Mouse (Mus musculus) lung, adult 2 months (tissue): Measurements from ENCODE around the gene 1500009C09Rik. TPM values are rescaled to one million over a fixed set of nuclear protein-coding genes. Genes with fewer than 3 reads are reported as not detected.

Experiments
- DNase-seq: peaks from one replicate; pipeline ENCODE4 v3.0.0; 2022
- H3K4me1 ChIP-seq: fragments of 200-500 bp; 2 replicates; pipeline ENCODE4 v1.6.1; 2011; ENCODE audit warnings: low read length; ENCODE audit not compliant: control insufficient read depth, insufficient read depth
- H3K4me3 ChIP-seq: fragments of 200-500 bp; replicated peaks from 2 replicates; pipeline ENCODE3; 2011; ENCODE audit warnings: low read depth, mild to moderate bottlenecking, control low read depth, low read length; ENCODE audit errors: extremely low read depth
- CTCF ChIP-seq: fragments of 200-500 bp; IDR thresholded peaks from 2 replicates; pipeline ENCODE4 v1.5.1; 2011; ENCODE audit warnings: mild to moderate bottlenecking, low read length, control low read depth; ENCODE audit not compliant: insufficient read depth
- POLR2A ChIP-seq: fragments of 200-500 bp; IDR thresholded peaks from 2 replicates; pipeline ENCODE4 v1.6.1; 2011; ENCODE audit warnings: low read depth, mild to moderate bottlenecking, control low read depth, low read length, borderline replicate concordance; ENCODE audit errors: extremely low read depth
- WGBS: fragments of 180-500 bp; shearing (Covaris S2); methylation state at CpG from one replicate; pipeline ENCODE4 v1.1.7; 2018; 5-methylcytosine and 5-hydroxymethylcytosine counted together
- polyA plus RNA-seq: library from polyadenylated mRNA; depleted of rRNA; stranded (reverse); fragments of >200 nt; gene quantifications from 2 replicates; pipeline ENCODE4 v1.2.3, GENCODE M21; 2012

The 1500009C09Rik gene
- polyA plus RNA-seq, 1 experiment = not detected

GRCm38 (mm10) chr15:82247131-82247776 lies 4.9 kb upstream of the 1500009C09Rik start:
- WGBS = 53% methylated on average over 3 of the region's 3 CpGs
- no peak for DNase-seq
- TF ChIP-seq POLR2A (no peak), CTCF (no peak)
- peaks cover 5% of the 10 kb centered on the region for H3K4me1 ChIP-seq
- H3K4me3 ChIP-seq = no peak overlapping the region

- no peaks in the 10 kb centered on the region for H3K4me1 ChIP-seq
- TF ChIP-seq POLR2A = no peak
- TF ChIP-seq CTCF = no peak
- 93% methylated on average over 3 of the region's 3 CpGs for WGBS
- no peak for DNase-seq
- no peak overlapping the region for H3K4me3 ChIP-seq
These were observed 618 bp upstream of the 1500009C09Rik start for GRCm38 (mm10) chr15:82251579-82251978.

GRCm38 (mm10) chr15:82255248-82255647 lies 3.1 kb downstream of the 1500009C09Rik start:
- no peak for DNase-seq
- WGBS = 45% methylated on average over 4 of the region's 4 CpGs
- TF ChIP-seq CTCF (no peak), POLR2A (no peak)
- no peak overlapping the region for H3K4me3 ChIP-seq
- H3K4me1 ChIP-seq = no peaks in the 10 kb centered on the region

- WGBS = 29% methylated on average over 10 of the region's 10 CpGs
- DNase-seq = no peak
- no peak for TF ChIP-seq POLR2A
- TF ChIP-seq CTCF = no peak
- no peaks in the 10 kb centered on the region for H3K4me1 ChIP-seq
- no peak overlapping the region for H3K4me3 ChIP-seq
These were observed 3.8 kb downstream of the 1500009C09Rik start for GRCm38 (mm10) chr15:82255944-82256383.

GRCm38 (mm10) chr15:82259510-82259909 lies 7.3 kb downstream of the 1500009C09Rik start:
- DNase-seq = peak; percentile 45

GRCm38 (mm10) chr15:82266356-82266755 lies 14.2 kb downstream of the 1500009C09Rik start:
- peak; percentile 72 for DNase-seq
- Histone ChIP-seq H3K4me1 (no peaks in the 10 kb centered on the region), H3K4me3 (no peak overlapping the region)
- TF ChIP-seq POLR2A (no peak), CTCF (peak; percentile 91)
- WGBS = 8% methylated on average over 6 of the region's 6 CpGs

More at GRCm38 (mm10) chr15:82259510-82259909, 7.3 kb downstream of the 1500009C09Rik start:
- no peak overlapping the region for H3K4me3 ChIP-seq
- WGBS = 11% methylated on average over 16 of the region's 16 CpGs
- TF ChIP-seq POLR2A (no peak), CTCF (peak; percentile 83)
- H3K4me1 ChIP-seq = no peaks in the 10 kb centered on the region

- WGBS = 27% methylated on average over 3 of the region's 3 CpGs
- TF ChIP-seq POLR2A (no peak), CTCF (no peak)
- no peak overlapping the region for H3K4me3 ChIP-seq
- no peaks in the 10 kb centered on the region for H3K4me1 ChIP-seq
- no peak for DNase-seq
These were observed 16.0 kb downstream of the 1500009C09Rik start for GRCm38 (mm10) chr15:82268185-82268584.

GRCm38 (mm10) chr15:82268783-82269182 lies 16.6 kb downstream of the 1500009C09Rik start:
- 75% methylated on average over 9 of the region's 9 CpGs for whole genome bisulfite sequencing
- no peaks in the 10 kb centered on the region for H3K4me1 ChIP-seq
- no peak for TF ChIP-seq POLR2A
- no peak for TF ChIP-seq CTCF
- no peak for DNase-seq
- H3K4me3 ChIP-seq = no peak overlapping the region

GRCm38 (mm10) chr15:82271201-82271600 lies 19.0 kb downstream of the 1500009C09Rik start:
- no peak for TF ChIP-seq POLR2A
- TF ChIP-seq CTCF = peak; percentile 90
- Histone ChIP-seq H3K4me3 (no peak overlapping the region), H3K4me1 (no peaks in the 10 kb centered on the region)
- 13% methylated on average over 5 of the region's 5 CpGs for WGBS
- DNase-seq = peak; percentile 54

- Histone ChIP-seq H3K4me3 (no peak overlapping the region), H3K4me1 (no peaks in the 10 kb centered on the region)
- 86% methylated on average over 6 of the region's 6 CpGs for WGBS
- TF ChIP-seq CTCF (no peak), POLR2A (no peak)
- no peak for DNase-seq
These were observed 20.1 kb downstream of the 1500009C09Rik start for GRCm38 (mm10) chr15:82272295-82272694.
